Mouse (Mus musculus) lung, embryonic 15.5 days (tissue): ENCODE measurements around the gene Spr. TPM values are rescaled to one million over a fixed set of nuclear protein-coding genes. Genes with fewer than 3 reads are reported as not detected.
"Not testable (repeated sequence)": the region's sequence is repeated elsewhere in the genome, so short reads cannot be mapped to it uniquely, and the experiment has no call there.

ENCODE experiments used
- ATAC-seq: fragments of 200-750 bp; cut with Nextera tagmentation; 2 replicates; pipeline ENCODE4 v1.8.0; 2017; ENCODE audit warnings: moderate number of reproducible peaks, borderline replicate concordance; ENCODE audit not compliant: low FRiP score, low TSS enrichment; ENCODE audit errors: extremely low read depth
- H3K27ac ChIP-seq: fragments of 300-500 bp; sonication (generic); 2 replicates; pipeline ENCODE4 v1.5.1; 2015; ENCODE audit warnings: moderate library complexity, mild to moderate bottlenecking, inconsistent platforms
- H3K27me3 ChIP-seq: fragments of 300-500 bp; sonication (generic); 2 replicates; pipeline ENCODE4 v1.6.1; 2015; ENCODE audit warnings: inconsistent platforms
- H3K36me3 ChIP-seq: fragments of 300-500 bp; sonication (generic); 2 replicates; pipeline ENCODE4 v1.6.1; 2015; ENCODE audit warnings: inconsistent platforms
- H3K4me1 ChIP-seq: fragments of 300-500 bp; sonication (generic); 2 replicates; pipeline ENCODE4 v1.6.1; 2015; ENCODE audit warnings: inconsistent platforms
- H3K4me2 ChIP-seq: fragments of 300-500 bp; sonication (generic); 2 replicates; pipeline ENCODE4 v1.6.1; 2015; ENCODE audit warnings: inconsistent platforms, mild to moderate bottlenecking, moderate library complexity
- H3K4me3 ChIP-seq: fragments of 300-500 bp; sonication (generic); 2 replicates; pipeline ENCODE4 v1.5.1; 2015; ENCODE audit warnings: mild to moderate bottlenecking, inconsistent platforms
- H3K9ac ChIP-seq: fragments of 300-500 bp; sonication (generic); 2 replicates; pipeline ENCODE4 v1.6.1; 2015; ENCODE audit warnings: inconsistent platforms
- H3K9me3 ChIP-seq: fragments of 300-500 bp; sonication (generic); 2 replicates; pipeline ENCODE4 v1.6.1; 2016; ENCODE audit warnings: inconsistent platforms
- WGBS: fragments of 180-500 bp; shearing (Covaris S2); methylation state at CpG from one replicate; pipeline ENCODE4 v1.1.7; 2015; 5-methylcytosine and 5-hydroxymethylcytosine counted together
- polyA plus RNA-seq: library from polyadenylated mRNA; unstranded; fragments of >200 nt; fragmentation: Nextera tagmentation; extraction: Ambion mirVana; gene quantifications from 2 replicates; pipeline ENCODE4 v1.2.1, GENCODE M21; 2015

Gene Spr
- 65.5 and 70.2 TPM in 2 replicates for polyA plus RNA-seq

DNA sequence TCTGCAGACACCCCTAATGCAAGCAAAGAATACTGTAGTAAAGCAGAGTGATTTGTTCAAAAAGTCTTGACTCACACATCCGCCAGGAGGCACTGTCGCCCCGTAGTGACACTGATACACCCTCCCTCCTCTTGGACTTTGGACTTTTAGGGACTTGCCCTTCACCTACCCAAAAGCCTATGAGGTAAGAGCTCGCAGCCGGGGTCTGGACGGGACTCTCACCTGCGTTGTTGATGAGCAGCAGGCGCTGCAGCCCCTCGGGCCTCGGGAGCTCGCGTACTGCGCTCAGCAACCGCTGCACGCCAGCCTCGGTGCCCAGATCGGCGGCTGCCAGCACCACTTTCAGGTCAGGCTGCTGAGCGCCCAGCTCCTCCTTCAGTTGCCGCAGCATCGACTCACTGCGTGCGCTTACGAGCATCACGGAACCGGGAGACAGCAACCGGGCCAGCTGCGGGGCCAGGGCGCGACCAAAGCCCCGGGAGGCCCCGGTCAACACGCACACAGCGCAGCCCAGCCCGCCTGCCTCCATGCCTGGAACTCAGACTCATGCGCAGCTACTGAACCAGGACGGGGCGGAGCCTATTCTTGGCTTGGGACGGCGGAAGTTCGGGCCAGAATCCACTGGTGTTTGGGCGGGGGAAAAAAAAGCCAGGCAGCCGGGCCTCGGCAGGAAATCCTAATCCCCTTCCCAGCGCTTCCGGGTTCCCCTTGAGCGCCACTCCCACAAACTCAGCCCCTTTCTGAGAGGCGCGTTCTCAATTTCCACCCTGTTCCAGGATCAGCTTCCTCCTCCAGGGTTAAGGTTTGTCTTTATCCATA, at the start of gene Spr:
Spr (minus strand) TSS at position 550 of the 819 bp plus-strand sequence.
- Histone ChIP-seq H3K4me2 (peak within 1 kb of the TSS; percentile 49), H3K9me3 (no peaks in the 10 kb centered on the region), H3K9ac (peak within 1 kb of the TSS; percentile 81), H3K4me3 (peak within 1 kb of the TSS; percentile 74), H3K4me1 (peaks cover 8% of the 10 kb centered on the region; the same call in 1 of the 2 replicates), H3K36me3 (peaks cover 3% of the 10 kb centered on the region; the same call in 1 of the 2 replicates), H3K27ac (peak within 1 kb of the TSS; percentile 91), H3K27me3 (no peaks in the 10 kb centered on the region)
- under 1% methylated on average over 49 of the region's 49 CpGs for WGBS
- peak; percentile 96 for ATAC-seq

DNA sequence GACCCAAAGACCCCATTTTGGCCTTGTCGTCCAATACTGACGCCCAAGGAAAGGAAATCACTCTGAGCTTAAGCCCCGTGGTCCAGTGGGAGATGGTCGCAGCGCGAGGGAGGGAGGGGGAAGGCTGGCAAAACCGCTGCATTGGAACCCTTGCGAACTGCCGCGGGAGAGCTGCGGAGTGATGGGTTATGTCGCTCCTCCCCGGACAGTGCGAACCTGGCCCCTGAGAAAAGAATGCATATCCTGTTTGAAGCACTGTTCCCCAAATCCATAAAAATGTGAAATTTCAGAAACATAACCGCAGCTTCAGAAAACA, 49.1 kb upstream of the Spr start:
- Histone ChIP-seq H3K4me1 (peaks cover 39% of the 10 kb centered on the region), H3K27ac (no peak overlapping the region), H3K9ac (no peak overlapping the region), H3K9me3 (no peaks in the 10 kb centered on the region), H3K4me3 (no peak overlapping the region), H3K4me2 (peak overlapping the region; percentile 84), H3K27me3 (peaks cover 78% of the 10 kb centered on the region), H3K36me3 (no peaks in the 10 kb centered on the region)
- under 1% methylated on average over 15 of the region's 15 CpGs for WGBS
- ATAC-seq = no peak

DNA sequence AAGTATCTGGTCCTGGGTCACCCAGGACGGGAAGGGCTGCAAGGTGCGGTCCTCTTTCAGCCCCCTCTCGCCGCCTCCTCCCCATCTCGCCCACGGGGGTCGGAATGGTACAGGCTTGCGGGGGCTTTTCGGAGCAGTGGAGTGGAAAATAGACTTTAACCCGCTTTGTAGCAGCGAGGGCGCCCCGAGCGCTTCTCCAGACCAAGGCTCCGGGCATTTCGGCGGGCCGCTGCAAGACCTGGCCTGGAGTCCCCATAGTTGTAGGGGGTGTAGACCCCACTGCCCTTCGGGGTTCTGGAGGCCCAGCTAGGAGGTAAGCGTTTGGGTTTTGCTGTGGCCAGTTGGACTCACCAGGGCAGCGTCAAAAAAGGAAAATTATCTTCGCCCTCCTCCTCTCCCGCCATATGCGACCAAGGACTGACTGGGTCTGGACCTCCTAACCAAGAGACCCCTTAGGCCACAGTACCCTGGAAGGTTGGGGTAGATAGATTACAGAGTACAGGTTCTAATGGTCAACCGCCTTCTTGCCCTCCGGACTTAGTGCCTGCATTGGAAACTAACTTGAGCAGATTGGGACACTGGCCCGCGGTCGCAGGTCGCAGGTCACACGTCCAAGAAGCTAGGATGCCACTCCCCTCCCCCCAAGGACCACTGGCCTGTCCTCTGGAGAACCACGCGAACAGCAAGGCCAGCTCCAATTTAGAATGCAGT, 48.6 kb upstream of the Spr start:
- Histone ChIP-seq H3K9me3 (no peaks in the 10 kb centered on the region), H3K4me2 (peak overlapping the region; percentile 84), H3K9ac (no peak overlapping the region), H3K27ac (no peak overlapping the region), H3K36me3 (no peaks in the 10 kb centered on the region), H3K4me1 (peaks cover 39% of the 10 kb centered on the region), H3K4me3 (peak overlapping the region; percentile 25), H3K27me3 (peaks cover 73% of the 10 kb centered on the region)
- no peak for ATAC-seq
- WGBS = 3% methylated on average over 33 of the region's 33 CpGs

DNA sequence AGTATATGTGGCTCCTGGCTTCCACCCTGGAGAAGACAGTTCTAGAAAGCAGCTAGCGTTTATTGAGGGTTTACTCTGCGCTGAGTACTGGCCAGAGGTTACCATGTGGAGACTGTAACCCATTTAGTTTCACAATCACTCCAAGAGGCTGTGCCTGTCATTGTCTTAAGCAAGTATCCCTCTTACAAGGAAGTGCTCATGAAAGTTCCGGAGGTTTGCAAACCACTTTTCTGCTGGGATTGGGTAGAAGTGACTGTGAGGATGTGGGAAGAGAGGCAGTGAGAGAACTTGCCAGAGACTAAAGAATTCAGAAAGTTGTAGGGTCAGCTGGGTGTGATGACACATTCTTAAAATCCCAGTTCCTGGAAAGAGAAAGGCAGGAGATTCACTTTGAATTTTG, 46.4 kb upstream of the Spr start:
- no peak for ATAC-seq
- H3K27me3 ChIP-seq = peaks cover 51% of the 10 kb centered on the region
- WGBS = 44% methylated on average over 3 of the region's 3 CpGs

GRCm38 (mm10) chr6:85180036-85180435, 42.5 kb upstream of the Spr start:
- no peak overlapping the region for H3K9ac ChIP-seq
- H3K9me3 ChIP-seq = no peaks in the 10 kb centered on the region
- WGBS = 45% methylated on average over 2 of the region's 2 CpGs
- H3K27ac ChIP-seq = no peak overlapping the region
- H3K4me2 ChIP-seq = no peak overlapping the region
- peaks cover 13% of the 10 kb centered on the region for H3K27me3 ChIP-seq
- H3K4me1 ChIP-seq = no peaks in the 10 kb centered on the region
- H3K4me3 ChIP-seq = no peak overlapping the region
- no peaks in the 10 kb centered on the region for H3K36me3 ChIP-seq
- no peak for ATAC-seq

More for the DNA sequence above, 46.4 kb upstream of the Spr start:
- Histone ChIP-seq H3K9me3 (no peaks in the 10 kb centered on the region), H3K4me3 (no peak overlapping the region), H3K36me3 (no peaks in the 10 kb centered on the region), H3K4me1 (peaks cover 25% of the 10 kb centered on the region), H3K9ac (no peak overlapping the region), H3K4me2 (no peak overlapping the region), H3K27ac (no peak overlapping the region)

DNA sequence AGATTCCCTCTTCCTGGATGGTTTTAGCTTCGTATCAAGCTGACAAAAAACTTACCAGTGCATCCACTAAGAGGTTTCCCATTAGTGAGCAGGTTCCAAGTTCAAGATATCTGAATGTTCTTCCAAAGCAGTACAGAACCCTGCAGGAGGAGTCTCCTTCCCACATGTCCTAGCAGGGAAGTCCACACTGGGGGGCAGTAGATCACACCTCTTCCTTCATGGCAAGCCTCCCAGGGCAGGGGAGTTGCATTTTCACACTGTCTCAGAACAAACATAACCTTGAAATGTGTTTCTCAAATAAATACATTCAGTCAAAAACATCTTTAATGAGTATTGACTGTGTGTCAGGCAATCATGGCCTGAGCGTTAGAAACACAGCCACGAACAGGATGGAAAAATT, 42.0 kb upstream of the Spr start:
- H3K4me1 ChIP-seq = no peaks in the 10 kb centered on the region
- H3K36me3 ChIP-seq = no peaks in the 10 kb centered on the region
- H3K27me3 ChIP-seq = peaks cover 13% of the 10 kb centered on the region
- no peak overlapping the region for H3K27ac ChIP-seq
- no peak overlapping the region for H3K9ac ChIP-seq
- H3K4me2 ChIP-seq = no peak overlapping the region
- 70% methylated on average over 3 of the region's 3 CpGs for WGBS
- no peak overlapping the region for H3K4me3 ChIP-seq
- ATAC-seq = no peak
- H3K9me3 ChIP-seq = no peaks in the 10 kb centered on the region

- H3K4me3 ChIP-seq = no peak overlapping the region
- ATAC-seq = no peak
- H3K4me2 ChIP-seq = no peak overlapping the region
- H3K27ac ChIP-seq = no peak overlapping the region
- H3K4me1 ChIP-seq = no peaks in the 10 kb centered on the region
- H3K27me3 ChIP-seq = no peaks in the 10 kb centered on the region
- H3K9ac ChIP-seq = no peak overlapping the region
- no peaks in the 10 kb centered on the region for H3K9me3 ChIP-seq
- H3K36me3 ChIP-seq = no peaks in the 10 kb centered on the region
- 52% methylated on average over 11 of the region's 11 CpGs for WGBS
Observed at GRCm38 (mm10) chr6:85165440-85165921, 27.9 kb upstream of the Spr start.

- Histone ChIP-seq H3K9ac (no peak overlapping the region), H3K4me2 (no peak overlapping the region), H3K27me3 (no peaks in the 10 kb centered on the region), H3K27ac (no peak overlapping the region), H3K9me3 (no peaks in the 10 kb centered on the region), H3K36me3 (no peaks in the 10 kb centered on the region), H3K4me1 (no peaks in the 10 kb centered on the region), H3K4me3 (no peak overlapping the region)
- 36% methylated on average over 4 of the region's 4 CpGs for WGBS
- ATAC-seq = no peak
Observed at GRCm38 (mm10) chr6:85160201-85160923, 22.8 kb upstream of the Spr start.

- not testable (repeated sequence) for H3K36me3 ChIP-seq, H3K9ac ChIP-seq, H3K4me1 ChIP-seq, H3K4me3 ChIP-seq, ATAC-seq, H3K9me3 ChIP-seq, H3K27me3 ChIP-seq, H3K4me2 ChIP-seq, H3K27ac ChIP-seq
- 25% methylated on average over 6 of the region's 6 CpGs for WGBS
Observed at GRCm38 (mm10) chr6:85159092-85159760, 21.7 kb upstream of the Spr start.

DNA sequence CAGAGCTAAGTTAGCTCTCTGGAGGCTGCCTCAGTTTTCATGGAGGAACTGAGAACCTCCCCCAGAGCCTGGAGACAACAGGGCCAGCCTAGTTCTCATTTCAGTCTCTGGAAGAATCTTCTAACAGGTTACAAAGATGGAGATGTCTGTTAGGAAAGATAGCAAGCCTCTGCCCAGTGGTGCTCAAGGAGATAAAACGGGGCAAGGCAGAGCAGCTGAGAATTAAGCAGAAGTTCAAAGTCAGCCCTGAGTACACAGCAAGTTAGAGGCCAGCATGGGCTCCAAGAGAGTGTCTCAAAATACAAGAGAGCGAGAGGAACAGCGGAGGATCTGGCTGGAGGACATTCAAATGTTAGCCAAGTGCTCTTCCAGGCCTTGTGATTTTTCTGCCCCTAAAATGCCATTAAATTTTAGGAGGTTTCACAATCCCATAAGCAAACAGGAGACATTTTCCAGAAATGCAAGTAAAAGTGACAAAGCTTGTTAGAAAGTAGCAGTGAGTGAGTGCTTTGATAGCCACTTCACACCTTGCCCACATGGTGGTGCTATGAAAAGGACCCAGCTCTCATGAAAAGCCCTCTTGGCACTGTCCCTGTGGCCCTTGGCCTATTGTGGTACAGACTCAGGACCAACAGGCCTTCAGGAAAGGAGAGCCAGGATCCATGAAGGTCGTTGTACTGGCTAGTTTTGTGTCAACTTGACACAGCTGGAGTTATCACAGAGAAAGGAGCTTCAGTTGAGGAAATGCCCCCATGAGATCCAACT, 20.7 kb upstream of the Spr start:
- H3K4me2 ChIP-seq, H3K36me3 ChIP-seq, H3K4me1 ChIP-seq, H3K4me3 ChIP-seq, H3K9ac ChIP-seq, H3K27me3 ChIP-seq, H3K9me3 ChIP-seq, H3K27ac ChIP-seq, ATAC-seq: not testable (repeated sequence)
- WGBS = 68% methylated on average over 4 of the region's 4 CpGs

GRCm38 (mm10) chr6:85156551-85156950, 19.0 kb upstream of the Spr start:
- H3K4me1 ChIP-seq, H3K4me3 ChIP-seq, H3K4me2 ChIP-seq, H3K36me3 ChIP-seq, H3K9me3 ChIP-seq, H3K9ac ChIP-seq, ATAC-seq, H3K27ac ChIP-seq, H3K27me3 ChIP-seq: not testable (repeated sequence)
- 74% methylated on average over 2 of the region's 2 CpGs for WGBS
